Mouse (Mus musculus): ENCODE measurements around the gene Srrt. TPM values are rescaled to one million over a fixed set of nuclear protein-coding genes. Genes with fewer than 3 reads are reported as not detected.

Srrt gene
- polyA plus RNA-seq, 1 experiment, result 216 TPM

DNA sequence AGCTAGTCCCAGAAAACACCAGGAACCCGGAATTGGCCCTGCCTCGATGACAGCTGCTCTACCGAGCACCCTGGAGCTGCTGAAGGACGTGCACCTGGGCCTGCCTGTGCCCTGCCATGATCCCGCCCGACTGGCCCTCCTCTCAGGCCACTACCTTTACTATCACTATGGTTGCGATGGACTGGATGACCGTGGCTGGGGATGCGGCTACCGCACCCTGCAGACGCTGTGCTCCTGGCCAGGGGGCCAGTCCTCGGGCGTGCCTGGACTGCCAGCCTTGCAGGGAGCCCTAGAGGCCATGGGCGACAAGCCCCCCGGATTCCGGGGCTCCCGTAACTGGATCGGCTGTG lies 12.8 kb downstream of the Srrt start:
- TF ChIP-seq POLR2A (IDR thresholded peaks at IDR 0.05; ENCODE audit: borderline replicate concordance, extremely low read depth, insufficient read depth, insufficient read length, poor library complexity, severe bottlenecking) (no peak), CTCF (IDR thresholded peaks at IDR 0.05; ENCODE audit: borderline replicate concordance, extremely low read depth, insufficient read depth, insufficient read length) (no peak)
- DNase-seq (ENCODE audit: low read depth), result no peak

DNA sequence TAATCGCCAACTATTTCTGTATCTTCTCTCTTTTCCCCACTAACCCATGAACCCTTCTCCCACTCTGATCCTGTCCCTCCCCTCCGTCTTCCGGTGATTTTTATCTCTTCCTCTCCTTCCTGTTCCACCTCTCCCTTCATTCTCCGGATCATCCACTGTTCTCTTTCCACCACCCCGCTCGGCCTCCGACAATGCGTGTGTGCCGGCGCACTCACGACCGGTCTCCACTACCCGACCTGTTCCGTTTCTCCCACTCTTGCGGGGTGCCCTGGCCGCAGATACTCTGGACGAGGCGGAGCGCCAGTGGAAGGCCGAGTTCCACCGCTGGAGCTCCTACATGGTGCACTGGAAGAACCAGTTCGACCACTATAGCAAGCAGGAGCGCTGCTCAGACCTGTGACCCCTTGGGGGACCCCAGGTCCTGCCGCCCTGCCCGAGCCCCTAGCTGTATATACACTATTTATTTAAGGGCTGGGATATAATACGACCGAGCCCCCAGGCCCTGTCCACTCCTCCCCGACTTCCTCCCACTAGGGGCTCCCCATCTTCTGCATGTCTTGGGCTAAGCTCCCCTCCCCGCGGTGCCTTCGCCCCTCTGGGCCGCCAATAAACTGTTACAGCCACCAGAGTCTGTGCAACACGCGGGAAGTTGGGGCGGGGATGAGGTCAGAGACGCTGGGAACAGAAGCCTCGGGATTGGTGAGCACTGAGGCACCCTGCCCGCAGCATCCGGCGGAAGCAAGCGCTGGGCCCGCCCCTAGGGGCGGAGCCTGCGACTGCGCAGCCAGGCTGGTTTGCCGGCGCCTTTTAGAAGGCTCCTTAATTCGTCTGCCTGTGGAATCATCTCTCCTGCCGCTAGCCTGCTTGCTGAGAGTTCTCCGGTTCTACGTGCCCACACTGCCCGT lies 13.4 kb downstream of the Srrt start, which contains the start of gene Ufsp1:
Gene Ufsp1 (plus strand): TSS at position 791 of the 905 bp plus-strand sequence.
- TF ChIP-seq CTCF (IDR thresholded peaks at IDR 0.05; ENCODE audit: borderline replicate concordance, extremely low read depth, insufficient read depth, insufficient read length) (no peak), POLR2A (IDR thresholded peaks at IDR 0.05; ENCODE audit: borderline replicate concordance, extremely low read depth, insufficient read depth, insufficient read length, poor library complexity, severe bottlenecking) (no peak)
- DNase-seq (ENCODE audit: low read depth), result peak; percentile 98

DNA sequence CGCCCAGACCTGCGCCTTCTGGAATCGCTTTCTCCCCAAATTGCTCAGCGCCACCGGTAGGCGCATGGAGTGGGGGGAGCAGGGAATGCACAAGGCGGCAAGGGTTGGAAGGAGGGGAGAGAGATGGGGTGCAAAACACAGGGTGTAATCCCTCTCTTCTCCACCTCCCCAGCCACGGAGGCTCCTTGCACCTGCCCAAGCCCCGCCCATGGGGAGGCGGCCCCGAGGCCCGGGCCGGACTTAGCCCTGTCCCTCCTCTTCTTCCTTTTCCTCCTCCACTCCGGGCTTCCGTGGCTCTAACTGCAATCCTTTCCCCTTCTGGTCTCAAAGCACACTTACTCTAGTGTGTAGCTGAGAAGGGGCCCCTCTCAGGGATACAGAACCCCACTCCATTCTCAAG lies 14.2 kb downstream of the Srrt start:
- peak; percentile 70 for DNase-seq (ENCODE audit: low read depth)
- TF ChIP-seq POLR2A (IDR thresholded peaks at IDR 0.05; ENCODE audit: borderline replicate concordance, extremely low read depth, insufficient read depth, insufficient read length, poor library complexity, severe bottlenecking), result no peak
- peak; percentile 23; the same call in 1 of the 2 replicates for TF ChIP-seq CTCF (IDR thresholded peaks at IDR 0.05; ENCODE audit: borderline replicate concordance, extremely low read depth, insufficient read depth, insufficient read length)

DNA sequence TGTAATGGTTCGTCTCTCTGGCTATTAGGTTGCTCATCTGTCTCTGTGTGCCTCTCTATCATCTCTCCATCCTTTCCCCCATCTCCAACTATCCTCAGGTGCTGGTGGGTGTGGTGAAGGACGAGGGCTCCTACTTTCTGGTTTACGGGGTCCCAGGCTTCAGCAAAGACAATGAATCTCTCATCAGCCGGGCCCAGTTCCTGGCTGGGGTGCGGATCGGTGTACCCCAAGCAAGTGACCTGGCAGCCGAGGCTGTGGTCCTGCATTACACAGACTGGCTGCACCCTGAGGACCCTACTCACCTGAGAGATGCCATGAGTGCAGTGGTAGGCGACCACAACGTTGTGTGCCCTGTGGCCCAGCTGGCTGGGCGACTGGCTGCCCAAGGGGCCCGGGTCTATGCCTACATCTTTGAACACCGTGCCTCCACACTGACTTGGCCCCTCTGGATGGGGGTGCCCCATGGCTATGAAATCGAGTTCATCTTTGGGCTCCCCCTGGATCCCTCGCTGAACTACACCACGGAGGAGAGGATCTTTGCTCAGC lies 16.0 kb downstream of the Srrt start:
- no peak for DNase-seq (ENCODE audit: low read depth)
- TF ChIP-seq CTCF (IDR thresholded peaks at IDR 0.05; ENCODE audit: borderline replicate concordance, extremely low read depth, insufficient read depth, insufficient read length) (no peak), POLR2A (IDR thresholded peaks at IDR 0.05; ENCODE audit: borderline replicate concordance, extremely low read depth, insufficient read depth, insufficient read length, poor library complexity, severe bottlenecking) (no peak)

DNA sequence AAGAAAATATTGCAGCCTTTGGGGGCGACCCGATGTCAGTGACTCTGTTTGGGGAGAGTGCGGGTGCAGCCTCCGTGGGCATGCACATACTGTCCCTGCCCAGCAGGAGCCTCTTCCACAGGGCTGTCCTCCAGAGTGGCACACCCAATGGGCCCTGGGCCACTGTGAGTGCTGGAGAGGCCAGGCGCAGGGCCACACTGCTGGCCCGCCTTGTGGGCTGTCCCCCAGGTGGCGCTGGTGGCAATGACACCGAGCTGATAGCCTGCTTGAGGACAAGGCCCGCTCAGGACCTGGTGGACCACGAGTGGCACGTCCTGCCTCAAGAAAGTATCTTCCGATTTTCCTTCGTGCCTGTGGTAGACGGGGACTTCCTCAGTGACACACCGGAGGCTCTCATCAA lies 16.8 kb downstream of the Srrt start:
- TF ChIP-seq POLR2A (IDR thresholded peaks at IDR 0.05; ENCODE audit: borderline replicate concordance, extremely low read depth, insufficient read depth, insufficient read length, poor library complexity, severe bottlenecking), result no peak
- peak; percentile 40 for TF ChIP-seq CTCF (IDR thresholded peaks at IDR 0.05; ENCODE audit: borderline replicate concordance, extremely low read depth, insufficient read depth, insufficient read length)
- peak; percentile 40 for DNase-seq (ENCODE audit: low read depth)

DNA sequence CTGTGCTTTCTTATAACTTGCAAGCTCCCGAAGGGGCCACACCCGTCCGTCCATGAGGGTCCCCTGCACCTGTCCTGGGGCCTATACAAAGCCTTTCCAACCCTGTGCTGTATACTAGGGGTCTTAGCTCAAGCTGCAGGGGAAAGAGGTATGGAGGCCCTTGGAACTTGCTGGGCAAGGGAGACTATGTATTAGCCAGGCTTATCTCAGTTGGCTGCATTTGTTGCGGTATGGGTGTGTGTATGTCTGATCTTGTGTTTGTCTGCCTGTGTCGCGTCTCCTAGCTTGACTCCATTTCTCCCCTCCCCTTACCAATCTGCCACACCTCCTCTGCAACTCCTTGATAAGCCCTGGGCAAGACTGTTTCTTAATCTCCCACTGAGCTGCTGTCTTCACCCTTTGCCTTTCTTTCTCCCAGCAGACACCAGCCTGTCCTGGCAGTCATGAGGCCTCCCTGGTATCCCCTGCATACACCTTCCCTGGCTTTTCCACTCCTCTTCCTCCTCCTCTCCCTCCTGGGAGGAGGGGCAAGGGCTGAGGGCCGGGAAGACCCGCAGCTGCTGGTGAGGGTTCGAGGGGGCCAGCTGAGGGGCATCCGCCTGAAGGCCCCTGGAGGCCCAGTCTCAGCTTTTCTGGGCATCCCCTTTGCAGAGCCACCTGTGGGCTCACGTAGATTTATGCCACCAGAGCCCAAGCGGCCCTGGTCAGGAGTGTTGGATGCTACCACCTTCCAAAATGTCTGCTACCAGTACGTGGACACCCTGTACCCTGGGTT lies 17.7 kb downstream of the Srrt start:
- no peak for TF ChIP-seq POLR2A (IDR thresholded peaks at IDR 0.05; ENCODE audit: borderline replicate concordance, extremely low read depth, insufficient read depth, insufficient read length, poor library complexity, severe bottlenecking)
- no peak for TF ChIP-seq CTCF (IDR thresholded peaks at IDR 0.05; ENCODE audit: borderline replicate concordance, extremely low read depth, insufficient read depth, insufficient read length)
- no peak for DNase-seq (ENCODE audit: low read depth)

DNA sequence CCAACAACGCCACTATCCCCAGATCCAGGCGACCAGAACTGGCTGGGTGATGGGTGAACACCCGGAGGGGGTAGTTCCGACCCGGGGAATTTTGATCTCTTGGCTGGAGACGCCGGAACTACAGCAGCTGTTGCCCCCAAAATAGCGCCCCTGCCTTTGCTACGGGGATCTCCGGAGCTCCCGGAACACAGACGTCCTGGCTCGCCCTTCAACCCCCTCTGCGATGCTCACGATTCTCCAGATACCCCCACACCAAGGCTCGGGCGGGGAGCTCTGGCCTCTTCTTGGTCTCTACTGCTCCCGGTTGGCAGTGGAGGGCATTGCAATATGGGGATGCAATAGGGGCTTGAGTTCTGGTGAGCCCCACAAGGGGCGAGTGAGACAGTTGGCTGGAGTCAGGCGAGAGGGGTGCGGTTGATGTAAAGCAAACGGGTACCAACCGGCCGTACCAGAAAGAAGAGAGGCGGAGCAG lies 18.4 kb downstream of the Srrt start:
- peak; percentile 65 for DNase-seq (ENCODE audit: low read depth)
- TF ChIP-seq POLR2A (IDR thresholded peaks at IDR 0.05; ENCODE audit: borderline replicate concordance, extremely low read depth, insufficient read depth, insufficient read length, poor library complexity, severe bottlenecking), result no peak
- peak; percentile 60; the same call in 1 of the 2 replicates for TF ChIP-seq CTCF (IDR thresholded peaks at IDR 0.05; ENCODE audit: borderline replicate concordance, extremely low read depth, insufficient read depth, insufficient read length)

DNA sequence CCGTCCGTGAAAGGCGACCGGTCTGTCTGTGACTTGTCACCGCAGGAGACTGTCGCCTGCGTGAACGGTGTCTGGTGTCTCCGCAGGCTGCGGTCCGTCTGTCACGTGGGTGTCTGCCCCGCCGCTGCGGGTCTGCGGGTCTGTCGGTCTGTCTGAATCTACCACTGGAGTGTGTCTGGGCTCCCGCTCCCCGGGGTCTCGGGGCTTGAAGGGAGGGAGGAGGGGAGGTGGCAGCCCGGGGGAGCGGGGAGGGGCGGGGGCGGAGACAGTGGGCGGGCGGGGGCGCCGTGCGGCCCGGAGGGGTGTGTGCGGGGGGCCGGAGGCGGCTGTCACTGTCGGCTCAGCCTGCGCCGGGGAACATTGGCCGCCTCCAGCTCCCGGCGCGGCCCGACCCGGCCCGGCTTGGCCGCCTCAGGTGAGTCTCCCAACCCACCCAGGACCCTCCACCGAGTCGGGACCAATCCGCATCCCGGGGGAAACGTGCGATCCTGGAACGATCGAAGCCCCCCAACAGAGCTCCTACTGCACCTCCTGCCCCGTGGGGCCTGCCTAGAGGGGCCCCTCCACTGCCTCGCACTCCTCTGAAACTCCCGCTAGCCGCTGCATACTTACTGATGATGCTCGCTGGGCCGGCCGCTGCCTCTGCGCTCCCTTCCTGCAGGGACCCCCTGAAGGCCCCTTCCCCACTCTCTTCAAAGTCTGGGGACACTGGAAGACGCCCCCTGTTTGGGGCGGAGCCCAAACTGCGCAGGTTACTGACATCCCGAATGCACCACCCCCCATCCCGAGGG lies 19.3 kb downstream of the Srrt start:
- DNase-seq (ENCODE audit: low read depth), result peak; percentile 32

DNA sequence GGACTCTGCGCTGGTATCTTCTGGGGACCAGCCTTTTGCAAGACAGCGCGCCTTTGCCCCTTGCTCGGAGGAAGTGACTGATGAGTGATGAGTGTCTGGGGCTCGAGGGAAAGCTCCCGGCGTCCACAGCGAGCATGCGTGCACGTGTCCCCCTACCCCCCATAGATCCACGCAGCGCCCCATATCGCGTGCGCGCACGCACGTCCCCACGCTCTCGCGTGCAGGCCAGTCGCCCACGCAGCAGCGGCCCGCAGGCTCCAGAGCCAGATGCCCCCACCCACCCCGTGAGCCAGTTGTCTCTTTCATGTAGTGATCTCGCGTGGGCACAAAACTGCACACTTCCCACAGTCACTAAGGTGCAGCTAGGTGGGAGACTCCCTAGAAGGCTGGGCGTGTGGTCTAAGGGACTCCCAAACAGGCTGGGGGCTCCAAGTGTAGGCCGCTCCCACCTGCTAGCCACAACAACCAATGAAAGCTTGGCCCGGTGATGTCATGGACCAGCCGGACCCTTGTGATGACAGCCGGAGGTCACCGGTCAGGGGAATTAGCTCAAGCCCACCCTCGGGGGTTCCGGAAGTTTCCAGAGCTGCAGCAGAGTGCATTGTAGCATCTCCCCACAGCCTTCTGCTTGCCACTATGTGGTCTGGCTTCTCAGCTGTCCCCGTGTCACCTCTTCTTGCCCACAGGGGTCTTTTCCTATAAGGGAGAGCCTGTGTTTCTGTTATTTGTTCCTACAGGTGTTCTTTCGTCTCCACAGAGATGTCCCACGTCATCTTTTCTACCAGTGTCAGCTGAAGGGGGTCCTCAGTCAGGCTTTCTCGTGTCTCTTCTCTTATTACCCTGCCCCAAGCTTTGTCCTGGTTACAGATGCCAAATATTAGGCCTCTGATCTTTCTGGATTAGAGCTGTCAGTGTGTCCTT lies 20.2 kb downstream of the Srrt start, which contains the start of gene Ache:
Gene Ache (plus strand): TSS at position 488 of the 921 bp plus-strand sequence.
- DNase-seq (ENCODE audit: low read depth), result peak; percentile 74
- TF ChIP-seq POLR2A (IDR thresholded peaks at IDR 0.05; ENCODE audit: borderline replicate concordance, extremely low read depth, insufficient read depth, insufficient read length, poor library complexity, severe bottlenecking), result no peak
- TF ChIP-seq CTCF (IDR thresholded peaks at IDR 0.05; ENCODE audit: borderline replicate concordance, extremely low read depth, insufficient read depth, insufficient read length), result no peak

More for the DNA sequence above, 19.3 kb downstream of the Srrt start:
- TF ChIP-seq POLR2A (IDR thresholded peaks at IDR 0.05; ENCODE audit: borderline replicate concordance, extremely low read depth, insufficient read depth, insufficient read length, poor library complexity, severe bottlenecking) (no peak), CTCF (IDR thresholded peaks at IDR 0.05; ENCODE audit: borderline replicate concordance, extremely low read depth, insufficient read depth, insufficient read length) (no peak)

All from brain, embryonic 14.5 days (tissue).